Mouse (Mus musculus): ENCODE data around the gene Lbhd1. TPM values are rescaled to one million over a fixed set of nuclear protein-coding genes. Genes with fewer than 3 reads are reported as not detected.
A peak's percentile ranks its signal among the peaks of the same experiment; 100 is the strongest.

Lbhd1 gene
- polyA plus RNA-seq, 1 experiment from 2014 or later: 93.8 TPM

DNA sequence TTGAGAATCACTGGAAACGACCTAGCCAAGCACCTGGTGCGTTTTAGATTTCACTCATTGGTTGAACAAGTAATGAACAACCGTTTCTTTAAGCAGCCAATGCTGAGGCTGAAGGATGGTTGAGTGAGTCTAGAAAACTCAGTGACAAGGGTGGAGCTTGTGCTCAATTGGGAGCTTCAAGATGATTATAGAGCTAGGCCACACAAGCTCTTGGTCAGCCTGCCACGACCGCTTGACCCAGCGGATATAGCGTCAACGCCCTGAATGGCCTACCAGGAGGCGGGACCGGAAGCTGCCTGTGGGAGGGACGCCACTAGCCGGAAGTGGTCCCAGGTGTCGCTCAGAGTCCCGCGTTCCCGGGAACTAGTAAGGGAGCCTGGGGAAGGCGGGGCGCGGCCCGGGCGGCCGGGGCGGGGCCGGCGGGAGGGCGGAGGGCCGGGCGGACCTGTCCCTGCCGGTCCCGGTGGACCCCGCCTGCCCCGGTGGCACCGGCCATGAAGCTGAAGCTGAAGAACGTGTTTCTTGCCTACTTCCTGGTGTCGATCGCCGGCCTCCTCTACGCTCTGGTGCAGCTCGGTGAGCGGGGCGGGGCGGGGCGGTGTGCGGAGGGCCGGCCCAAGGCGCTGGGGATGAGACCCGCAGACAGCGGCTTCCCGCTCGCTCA, 36.7 kb downstream of the Lbhd1 start, which contains the start of gene B3gat3:
Gene B3gat3 (plus strand): TSS at position 302 of the 664 bp plus-strand sequence.
- Histone ChIP-seq H3K9me3 (ENCODE audit: control insufficient read depth, low read length) (no peaks in the 10 kb centered on the region), H3K27me3 (ENCODE audit: control insufficient read depth, insufficient read depth, low read length) (no peaks in the 10 kb centered on the region), H3K27ac (ENCODE audit: low read depth, low read length) (peak within 1 kb of the TSS; percentile 60), H3K36me3 (ENCODE audit: control insufficient read depth, insufficient read depth, low read length) (peaks cover 7% of the 10 kb centered on the region), H3K4me2 (ENCODE audit: low read depth) (peak within 1 kb of the TSS; percentile 83), H3K4me3 (ENCODE audit: low read depth, low read length) (peak within 1 kb of the TSS; percentile 86), H3K9ac (ENCODE audit: low read length) (peak within 1 kb of the TSS; percentile 84), H3K4me1 (ENCODE audit: control insufficient read depth, insufficient read depth, low read length) (peaks cover 12% of the 10 kb centered on the region)
- 2% methylated on average over 47 of the region's 50 CpGs for WGBS
- DNase-seq (ENCODE audit: low spot score) (peak; percentile 93), ATAC-seq (ENCODE audit: insufficient read depth, low FRiP score, low TSS enrichment) (peak; percentile 97)

DNA sequence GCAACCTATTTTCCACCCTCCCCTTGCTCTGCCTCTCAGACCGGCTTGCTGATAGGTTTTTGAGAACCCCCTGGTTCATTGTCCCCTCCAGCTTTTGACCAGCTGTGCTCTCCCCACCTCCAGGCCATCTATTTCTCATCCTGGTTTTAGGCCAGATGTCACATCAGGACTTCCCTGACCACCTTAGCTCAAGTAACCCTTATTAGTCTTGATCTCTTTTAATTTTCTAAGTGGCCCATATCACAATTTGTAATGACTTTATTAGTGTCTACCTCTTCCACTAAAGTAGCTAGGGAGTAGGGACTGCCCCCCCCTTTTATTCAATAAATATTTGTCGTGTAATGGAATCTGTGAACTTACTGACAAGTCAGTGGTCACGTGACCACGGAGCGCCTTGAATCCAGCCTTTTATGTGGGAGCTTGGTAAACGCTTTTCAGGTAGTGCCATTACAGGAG, 37.3 kb downstream of the Lbhd1 start:
- Histone ChIP-seq H3K4me1 (ENCODE audit: control insufficient read depth, insufficient read depth, low read length) (peaks cover 12% of the 10 kb centered on the region), H3K9me3 (ENCODE audit: control insufficient read depth, low read length) (no peaks in the 10 kb centered on the region), H3K9ac (ENCODE audit: low read length) (peak overlapping the region; percentile 84), H3K36me3 (ENCODE audit: control insufficient read depth, insufficient read depth, low read length) (peaks cover 4% of the 10 kb centered on the region), H3K4me3 (ENCODE audit: low read depth, low read length) (peak overlapping the region; percentile 86), H3K4me2 (ENCODE audit: low read depth) (peak overlapping the region; percentile 83), H3K27ac (ENCODE audit: low read depth, low read length) (peak overlapping the region; percentile 60), H3K27me3 (ENCODE audit: control insufficient read depth, insufficient read depth, low read length) (no peaks in the 10 kb centered on the region)
- ATAC-seq (ENCODE audit: insufficient read depth, low FRiP score, low TSS enrichment) (peak; percentile 3; the same call in 1 of the 2 replicates), DNase-seq (ENCODE audit: low spot score) (no peak)
- 2% methylated on average over 6 of the region's 6 CpGs for WGBS

DNA sequence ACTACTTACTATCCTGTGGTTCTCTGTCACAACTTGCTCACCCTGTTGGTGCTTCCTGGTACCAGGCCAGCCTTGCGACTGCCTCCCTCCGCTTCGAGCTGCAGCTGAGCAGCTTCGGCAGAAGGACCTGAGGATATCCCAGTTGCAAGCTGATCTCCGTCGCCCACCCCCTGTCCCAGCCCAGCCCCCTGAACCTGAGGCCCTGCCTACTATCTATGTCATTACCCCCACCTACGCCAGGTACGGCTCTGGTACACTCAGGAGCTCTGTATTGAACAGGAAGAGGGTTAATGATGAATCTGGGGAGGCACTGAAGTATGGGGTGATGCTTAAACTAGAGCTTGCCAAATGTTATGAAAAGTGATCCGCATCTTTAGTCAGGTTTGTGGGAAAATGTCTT, 38.2 kb downstream of the Lbhd1 start:
- 86% methylated on average over 9 of the region's 9 CpGs for WGBS
- no peak overlapping the region for H3K27ac ChIP-seq (ENCODE audit: low read depth, low read length)
- peak overlapping the region; percentile 84 for H3K9ac ChIP-seq (ENCODE audit: low read length)
- H3K4me3 ChIP-seq (ENCODE audit: low read depth, low read length): no peak overlapping the region
- no peaks in the 10 kb centered on the region for H3K27me3 ChIP-seq (ENCODE audit: control insufficient read depth, insufficient read depth, low read length)
- H3K36me3 ChIP-seq (ENCODE audit: control insufficient read depth, insufficient read depth, low read length): peaks cover 4% of the 10 kb centered on the region; the same call in 1 of the 2 replicates
- H3K4me1 ChIP-seq (ENCODE audit: control insufficient read depth, insufficient read depth, low read length): peaks cover 12% of the 10 kb centered on the region
- no peaks in the 10 kb centered on the region for H3K9me3 ChIP-seq (ENCODE audit: control insufficient read depth, low read length)
- ATAC-seq (ENCODE audit: insufficient read depth, low FRiP score, low TSS enrichment): no peak
- no peak for DNase-seq (ENCODE audit: low spot score)
- H3K4me2 ChIP-seq (ENCODE audit: low read depth): peak overlapping the region; percentile 9; the same call in 1 of the 2 replicates

DNA sequence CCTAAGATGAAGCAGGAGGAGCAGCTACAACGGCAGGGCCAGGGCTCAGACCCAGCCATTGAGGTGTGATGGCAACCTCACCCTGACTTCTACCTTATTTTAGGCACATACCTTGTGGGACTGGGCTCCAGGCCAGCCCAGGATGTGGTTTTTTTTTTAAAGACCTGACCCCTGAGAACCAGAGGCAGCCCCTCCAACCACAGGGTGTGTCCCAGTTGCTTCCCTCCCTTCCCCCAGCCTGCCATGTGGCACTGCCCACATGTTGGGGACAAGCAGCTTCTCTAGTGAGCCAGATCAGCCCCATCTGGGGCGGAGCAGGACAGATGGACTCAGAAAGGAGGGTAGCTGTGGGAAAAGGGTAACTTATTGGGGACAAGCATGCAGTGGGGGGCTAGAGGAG, 43.2 kb downstream of the Lbhd1 start:
- H3K9ac ChIP-seq (ENCODE audit: low read length): no peak overlapping the region
- no peak overlapping the region for H3K4me2 ChIP-seq (ENCODE audit: low read depth)
- H3K27me3 ChIP-seq (ENCODE audit: control insufficient read depth, insufficient read depth, low read length): no peaks in the 10 kb centered on the region
- no peak overlapping the region for H3K4me3 ChIP-seq (ENCODE audit: low read depth, low read length)
- ATAC-seq (ENCODE audit: insufficient read depth, low FRiP score, low TSS enrichment) (no peak), DNase-seq (ENCODE audit: low spot score) (no peak)
- WGBS: 90% methylated on average over 2 of the region's 2 CpGs
- peaks cover 6% of the 10 kb centered on the region for H3K36me3 ChIP-seq (ENCODE audit: control insufficient read depth, insufficient read depth, low read length)
- peaks cover 5% of the 10 kb centered on the region; the same call in 1 of the 2 replicates for H3K4me1 ChIP-seq (ENCODE audit: control insufficient read depth, insufficient read depth, low read length)
- no peak overlapping the region for H3K27ac ChIP-seq (ENCODE audit: low read depth, low read length)
- no peaks in the 10 kb centered on the region for H3K9me3 ChIP-seq (ENCODE audit: control insufficient read depth, low read length)

DNA sequence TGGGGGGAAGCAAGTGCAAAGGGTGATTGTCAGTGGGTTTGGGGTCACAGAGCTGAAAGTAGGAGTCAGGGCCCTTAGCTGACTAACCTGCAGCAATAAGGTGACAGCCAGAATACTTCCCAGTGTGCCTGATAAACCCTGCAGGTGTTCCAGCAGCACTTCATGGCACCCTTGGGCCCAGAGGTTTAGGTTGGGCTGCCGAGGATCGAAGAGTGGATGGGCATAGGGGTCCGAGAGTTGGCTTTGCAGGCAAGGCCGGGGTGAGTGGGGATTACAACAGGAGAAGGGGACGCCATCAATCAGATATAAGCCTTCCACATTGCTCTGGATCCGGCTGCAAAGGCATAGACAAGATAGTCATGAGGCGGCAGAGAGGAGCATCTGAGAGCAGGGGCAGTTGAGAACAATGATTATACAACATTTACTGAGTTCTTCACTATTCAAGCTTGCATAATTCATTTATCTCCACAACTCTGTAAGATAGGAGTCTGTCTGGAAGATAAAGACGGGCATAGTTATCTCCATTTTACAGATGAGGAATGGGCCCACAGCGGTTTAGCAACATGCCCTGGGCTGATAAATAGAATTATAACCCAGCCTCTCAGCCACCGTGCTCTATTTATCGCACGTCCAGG, 44.5 kb downstream of the Lbhd1 start:
- Histone ChIP-seq H3K27me3 (ENCODE audit: control insufficient read depth, insufficient read depth, low read length) (no peaks in the 10 kb centered on the region), H3K27ac (ENCODE audit: low read depth, low read length) (no peak overlapping the region), H3K4me3 (ENCODE audit: low read depth, low read length) (no peak overlapping the region), H3K36me3 (ENCODE audit: control insufficient read depth, insufficient read depth, low read length) (peaks cover 6% of the 10 kb centered on the region), H3K4me1 (ENCODE audit: control insufficient read depth, insufficient read depth, low read length) (peaks cover 5% of the 10 kb centered on the region; the same call in 1 of the 2 replicates), H3K4me2 (ENCODE audit: low read depth) (no peak overlapping the region), H3K9me3 (ENCODE audit: control insufficient read depth, low read length) (no peaks in the 10 kb centered on the region), H3K9ac (ENCODE audit: low read length) (no peak overlapping the region)
- WGBS: 90% methylated on average over 12 of the region's 12 CpGs
- DNase-seq (ENCODE audit: low spot score): no peak
- no peak for ATAC-seq (ENCODE audit: insufficient read depth, low FRiP score, low TSS enrichment)

DNA sequence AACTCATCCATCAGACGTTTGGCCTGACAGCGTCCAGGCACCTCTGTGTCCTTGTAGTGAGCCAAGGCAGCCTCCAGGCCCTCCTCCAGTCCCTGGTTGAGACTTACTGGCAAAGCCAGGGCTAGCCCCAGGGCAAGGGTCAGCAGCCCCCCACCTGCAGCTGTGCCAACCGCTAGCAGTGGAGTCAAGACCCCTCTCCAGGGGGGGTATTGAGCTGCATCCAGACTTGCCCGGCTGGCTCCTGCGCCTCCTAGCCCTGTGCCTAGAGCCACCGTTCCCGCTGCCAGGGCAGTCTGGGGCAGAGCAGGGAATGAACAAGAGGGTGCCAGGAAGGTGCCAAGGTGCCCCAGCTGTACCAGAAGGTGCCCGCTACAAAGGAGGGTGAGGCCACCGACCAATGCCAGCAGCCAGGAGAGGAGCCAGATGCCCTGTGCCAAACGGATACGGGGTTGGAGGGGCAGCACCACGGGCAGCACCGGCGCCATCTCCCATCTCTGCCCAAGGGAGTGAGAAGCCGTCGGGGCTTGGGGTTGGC, 45.2 kb downstream of the Lbhd1 start:
- peak overlapping the region; percentile 82 for H3K4me2 ChIP-seq (ENCODE audit: low read depth)
- 21% methylated on average over 16 of the region's 16 CpGs for WGBS
- H3K9ac ChIP-seq (ENCODE audit: low read length): peak overlapping the region; percentile 78
- H3K36me3 ChIP-seq (ENCODE audit: control insufficient read depth, insufficient read depth, low read length): peaks cover 6% of the 10 kb centered on the region
- H3K4me1 ChIP-seq (ENCODE audit: control insufficient read depth, insufficient read depth, low read length): peaks cover 5% of the 10 kb centered on the region; the same call in 1 of the 2 replicates
- H3K4me3 ChIP-seq (ENCODE audit: low read depth, low read length): peak overlapping the region; percentile 64
- ATAC-seq (ENCODE audit: insufficient read depth, low FRiP score, low TSS enrichment) (0 out of 2 replicates have a peak, but pooled peaks have one; percentile 7), DNase-seq (ENCODE audit: low spot score) (no peak)
- H3K27ac ChIP-seq (ENCODE audit: low read depth, low read length): 0 out of 2 replicates have a peak overlapping the region, but pooled peaks have one; percentile 67
- H3K27me3 ChIP-seq (ENCODE audit: control insufficient read depth, insufficient read depth, low read length): no peaks in the 10 kb centered on the region
- H3K9me3 ChIP-seq (ENCODE audit: control insufficient read depth, low read length): no peaks in the 10 kb centered on the region

DNA sequence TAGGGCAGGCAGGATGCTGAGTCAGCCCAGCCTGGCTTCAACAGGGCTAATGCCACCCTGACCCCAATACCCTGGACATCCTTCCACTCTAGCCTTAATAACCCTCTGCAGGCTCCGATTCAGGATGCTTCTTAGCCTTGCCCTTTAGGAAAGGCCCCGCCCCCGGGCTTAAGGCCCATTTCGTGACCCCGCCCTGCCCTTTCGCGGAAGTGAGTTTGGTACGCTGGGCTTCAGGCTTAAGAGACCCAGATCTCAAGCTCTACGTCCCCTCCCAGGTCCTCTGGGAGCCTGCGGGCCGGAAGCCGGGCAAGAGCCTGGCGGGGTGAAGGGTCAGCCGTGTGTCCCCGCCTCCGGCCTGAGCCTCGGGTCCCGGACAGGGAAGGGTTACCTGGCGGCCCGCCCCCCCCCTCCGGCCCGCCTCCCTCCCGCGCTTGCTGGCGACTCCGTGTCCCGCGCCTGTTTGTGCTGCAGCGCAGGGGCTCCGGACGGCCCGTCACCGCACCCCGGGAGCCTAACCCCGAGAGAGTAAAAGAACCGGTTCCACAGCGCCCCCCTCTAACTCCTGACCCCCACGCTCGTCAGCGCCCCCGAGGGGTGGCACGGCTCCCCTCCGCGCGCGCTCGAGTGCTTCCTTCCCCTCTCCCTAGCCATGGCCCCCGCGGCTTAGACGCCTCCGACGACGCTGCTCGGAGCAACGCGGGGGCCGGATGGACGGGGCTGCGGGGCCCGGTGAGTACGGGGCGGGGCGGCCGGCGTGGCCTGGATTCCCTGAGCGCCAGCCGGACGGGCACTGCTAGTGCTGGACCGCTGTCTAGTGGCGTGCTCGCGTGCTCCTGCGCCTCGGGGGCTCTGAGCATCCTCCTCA, 45.9 kb downstream of the Lbhd1 start, which contains the start of the genes Rom1 and Eml3:
Gene Rom1 (minus strand): TSS at position 133 of the 865 bp plus-strand sequence.
Gene Eml3 (plus strand): TSS at position 329 of the 865 bp plus-strand sequence.
- WGBS: under 1% methylated on average over 66 of the region's 74 CpGs
- H3K9ac ChIP-seq (ENCODE audit: low read length): peak within 1 kb of the TSS; percentile 78
- H3K27me3 ChIP-seq (ENCODE audit: control insufficient read depth, insufficient read depth, low read length): no peaks in the 10 kb centered on the region
- H3K36me3 ChIP-seq (ENCODE audit: control insufficient read depth, insufficient read depth, low read length): peaks cover 6% of the 10 kb centered on the region
- peak within 1 kb of the TSS; percentile 64 for H3K4me3 ChIP-seq (ENCODE audit: low read depth, low read length)
- H3K27ac ChIP-seq (ENCODE audit: low read depth, low read length): peak within 1 kb of the TSS; percentile 67; the same call in 1 of the 2 replicates
- H3K9me3 ChIP-seq (ENCODE audit: control insufficient read depth, low read length): no peaks in the 10 kb centered on the region
- H3K4me2 ChIP-seq (ENCODE audit: low read depth): peak within 1 kb of the TSS; percentile 82
- H3K4me1 ChIP-seq (ENCODE audit: control insufficient read depth, insufficient read depth, low read length): peaks cover 5% of the 10 kb centered on the region; the same call in 1 of the 2 replicates
- ATAC-seq (ENCODE audit: insufficient read depth, low FRiP score, low TSS enrichment): peak; percentile 72
- DNase-seq (ENCODE audit: low spot score): peak; percentile 75

DNA sequence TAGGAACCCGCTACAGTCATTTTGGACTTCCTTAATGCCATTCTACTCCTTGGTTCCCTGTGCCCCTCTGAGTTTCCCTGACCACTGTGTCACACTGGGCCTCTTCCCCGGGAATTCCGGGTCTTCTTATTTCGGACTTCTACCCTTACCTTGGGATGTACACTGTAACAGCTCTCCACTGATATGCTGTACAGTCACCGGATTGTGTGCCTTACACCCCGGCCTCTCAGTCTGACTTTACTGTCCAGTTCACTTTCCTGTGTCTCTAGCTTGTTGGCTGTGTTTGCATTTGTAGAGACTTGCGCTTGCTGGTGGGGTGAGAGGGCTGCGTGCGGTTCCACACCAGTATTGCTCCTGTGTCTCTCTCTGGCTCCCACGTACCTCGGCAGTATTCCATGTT, 46.6 kb downstream of the Lbhd1 start:
- H3K36me3 ChIP-seq (ENCODE audit: control insufficient read depth, insufficient read depth, low read length): peaks cover 6% of the 10 kb centered on the region
- ATAC-seq (ENCODE audit: insufficient read depth, low FRiP score, low TSS enrichment): peak; percentile 28; the same call in 1 of the 2 replicates
- no peaks in the 10 kb centered on the region for H3K27me3 ChIP-seq (ENCODE audit: control insufficient read depth, insufficient read depth, low read length)
- H3K9me3 ChIP-seq (ENCODE audit: control insufficient read depth, low read length): no peaks in the 10 kb centered on the region
- peak overlapping the region; percentile 82 for H3K4me2 ChIP-seq (ENCODE audit: low read depth)
- H3K9ac ChIP-seq (ENCODE audit: low read length): peak overlapping the region; percentile 78
- H3K4me3 ChIP-seq (ENCODE audit: low read depth, low read length): peak overlapping the region; percentile 64
- peaks cover 5% of the 10 kb centered on the region; the same call in 1 of the 2 replicates for H3K4me1 ChIP-seq (ENCODE audit: control insufficient read depth, insufficient read depth, low read length)
- 15% methylated on average over 11 of the region's 11 CpGs for WGBS
- DNase-seq (ENCODE audit: low spot score): no peak
- H3K27ac ChIP-seq (ENCODE audit: low read depth, low read length): no peak overlapping the region
